Mouse (Mus musculus): ENCODE results near the gene Ascl3.

GRCm38 (mm10) chr7:109723697-109724096, 7.8 kb downstream of the Ascl3 start, which contains the start of gene BC051019:
- TF ChIP-seq POLR2A (IDR thresholded peaks at IDR 0.05; ENCODE audit: extremely low read depth, insufficient read depth, low read length) (no peak), CTCF (IDR thresholded peaks at IDR 0.05; ENCODE audit: extremely low read depth, insufficient read depth, low read length) (no peak)
